Mouse (Mus musculus) hindbrain, embryonic 11.5 days (tissue): ENCODE results near the gene Sumo1. TPM values are rescaled to one million over a fixed set of nuclear protein-coding genes. Genes with fewer than 3 reads are reported as not detected.
"Not testable (repeated sequence)": the region's sequence is repeated elsewhere in the genome, so short reads cannot be mapped to it uniquely, and the experiment has no call there.

Experiments
- ATAC-seq: fragments of 200-750 bp; cut with Nextera tagmentation; 2 replicates; pipeline ENCODE4 v1.8.0; 2017; ENCODE audit warnings: mild to moderate bottlenecking, moderate TSS enrichment, moderate library complexity; ENCODE audit not compliant: low FRiP score
- DNase-seq: peaks from one replicate; pipeline ENCODE4 v3.0.0-alpha.2; 2015; ENCODE audit warnings: low spot score
- H3K27ac ChIP-seq: fragments of 300-500 bp; sonication (generic); 2 replicates; pipeline ENCODE4 v1.5.1; 2014; ENCODE audit warnings: mild to moderate bottlenecking, low read depth, low read length
- H3K27me3 ChIP-seq: fragments of 300-500 bp; sonication (generic); 2 replicates; pipeline ENCODE4 v1.6.1; 2014; ENCODE audit warnings: mild to moderate bottlenecking, low read length, moderate library complexity, mixed read lengths; ENCODE audit not compliant: control insufficient read depth, insufficient read depth
- H3K36me3 ChIP-seq: fragments of 300-500 bp; sonication (generic); 2 replicates; pipeline ENCODE4 v1.6.1; 2014; ENCODE audit warnings: mild to moderate bottlenecking, low read length, moderate library complexity, mixed read lengths; ENCODE audit not compliant: control insufficient read depth, insufficient read depth
- H3K4me1 ChIP-seq: fragments of 300-500 bp; sonication (generic); replicated peaks from 2 replicates; pipeline ENCODE4 v1.6.1; 2014; ENCODE audit warnings: low read length, mixed read lengths; ENCODE audit not compliant: control insufficient read depth, insufficient read depth
- H3K4me2 ChIP-seq: fragments of 300-500 bp; sonication (generic); replicated peaks from 2 replicates; pipeline ENCODE4 v1.6.1; 2014; ENCODE audit warnings: mild to moderate bottlenecking, low read depth, low read length
- H3K4me3 ChIP-seq: fragments of 300-500 bp; sonication (generic); 2 replicates; pipeline ENCODE4 v1.5.1; 2014; ENCODE audit warnings: low read depth, low read length
- H3K9ac ChIP-seq: fragments of 300-500 bp; sonication (generic); 2 replicates; pipeline ENCODE4 v1.6.1; 2014; ENCODE audit warnings: low read depth, low read length
- H3K9me3 ChIP-seq: fragments of 300-500 bp; sonication (generic); 2 replicates; pipeline ENCODE4 v1.6.1; 2016; ENCODE audit warnings: low read length; ENCODE audit not compliant: control insufficient read depth
- WGBS: fragments of 180-500 bp; shearing (Covaris S2); extraction: QIAGEN DNeasy Blood & Tissue Kit; methylation state at CpG from one replicate; pipeline ENCODE4 v1.1.7; 2014; 5-methylcytosine and 5-hydroxymethylcytosine counted together
- polyA plus RNA-seq: library from polyadenylated mRNA; unstranded; fragments of >200 nt; fragmentation: Nextera tagmentation; extraction: Ambion mirVana; gene quantifications from 2 replicates; pipeline ENCODE4 v1.2.1, GENCODE M21; 2014

Sumo1 gene
- polyA plus RNA-seq, 1 experiment from 2014 or later: 571 TPM

- no peak overlapping the region for H3K9ac ChIP-seq
- H3K27me3 ChIP-seq: no peaks in the 10 kb centered on the region
- WGBS: 98% methylated on average over 3 of the region's 3 CpGs
- ATAC-seq (no peak), DNase-seq (no peak)
- no peaks in the 10 kb centered on the region for H3K4me1 ChIP-seq
- no peaks in the 10 kb centered on the region for H3K9me3 ChIP-seq
- H3K4me2 ChIP-seq: no peak overlapping the region
- no peak overlapping the region for H3K27ac ChIP-seq
- H3K4me3 ChIP-seq: no peak overlapping the region
- no peaks in the 10 kb centered on the region for H3K36me3 ChIP-seq
These were observed 19.3 kb downstream of the Sumo1 start for GRCm38 (mm10) chr1:59651201-59651819.

GRCm38 (mm10) chr1:59646502-59646901 is 24.1 kb downstream of the Sumo1 start:
- not testable (repeated sequence) for H3K4me2 ChIP-seq, DNase-seq, ATAC-seq, H3K36me3 ChIP-seq, H3K4me1 ChIP-seq, H3K27ac ChIP-seq, H3K4me3 ChIP-seq, H3K27me3 ChIP-seq, H3K9ac ChIP-seq, H3K9me3 ChIP-seq
- 90% methylated on average over 2 of the region's 2 CpGs for WGBS

- Histone ChIP-seq H3K4me1 (no peaks in the 10 kb centered on the region), H3K9ac (no peak overlapping the region), H3K27me3 (no peaks in the 10 kb centered on the region), H3K36me3 (no peaks in the 10 kb centered on the region), H3K4me2 (no peak overlapping the region), H3K9me3 (no peaks in the 10 kb centered on the region), H3K4me3 (no peak overlapping the region), H3K27ac (no peak overlapping the region)
- DNase-seq (no peak), ATAC-seq (no peak)
- WGBS: 98% methylated on average over 1 of the region's 1 CpGs
These were observed 28.1 kb downstream of the Sumo1 start for GRCm38 (mm10) chr1:59642488-59642887.

- Histone ChIP-seq H3K4me3 (no peak overlapping the region), H3K4me2 (no peak overlapping the region), H3K4me1 (no peaks in the 10 kb centered on the region), H3K9ac (no peak overlapping the region), H3K27ac (no peak overlapping the region), H3K9me3 (no peaks in the 10 kb centered on the region), H3K36me3 (no peaks in the 10 kb centered on the region), H3K27me3 (no peaks in the 10 kb centered on the region)
- WGBS: 89% methylated on average over 3 of the region's 3 CpGs
- DNase-seq (no peak), ATAC-seq (no peak)
These were observed 32.3 kb downstream of the Sumo1 start for GRCm38 (mm10) chr1:59638371-59638770.

GRCm38 (mm10) chr1:59636349-59636748 is 34.3 kb downstream of the Sumo1 start:
- DNase-seq: no peak
- ATAC-seq: no peak
- Histone ChIP-seq H3K27ac (no peak overlapping the region), H3K4me3 (no peak overlapping the region), H3K9ac (no peak overlapping the region), H3K27me3 (no peaks in the 10 kb centered on the region), H3K4me2 (no peak overlapping the region), H3K9me3 (no peaks in the 10 kb centered on the region), H3K36me3 (no peaks in the 10 kb centered on the region), H3K4me1 (no peaks in the 10 kb centered on the region)
- 75% methylated on average over 1 of the region's 1 CpGs for WGBS

GRCm38 (mm10) chr1:59633056-59633455 is 37.6 kb downstream of the Sumo1 start:
- WGBS: 34% methylated on average over 6 of the region's 6 CpGs
- Histone ChIP-seq H3K27ac (no peak overlapping the region), H3K9ac (no peak overlapping the region), H3K4me3 (no peak overlapping the region), H3K9me3 (no peaks in the 10 kb centered on the region), H3K4me1 (no peaks in the 10 kb centered on the region), H3K36me3 (no peaks in the 10 kb centered on the region), H3K27me3 (no peaks in the 10 kb centered on the region), H3K4me2 (no peak overlapping the region)
- ATAC-seq: no peak
- no peak for DNase-seq

GRCm38 (mm10) chr1:59631986-59632659 is 38.5 kb downstream of the Sumo1 start:
- no peak overlapping the region for H3K4me2 ChIP-seq
- H3K4me3 ChIP-seq: no peak overlapping the region
- no peak overlapping the region for H3K9ac ChIP-seq
- no peak for ATAC-seq
- no peaks in the 10 kb centered on the region for H3K36me3 ChIP-seq
- no peak overlapping the region for H3K27ac ChIP-seq
- no peak for DNase-seq
- H3K9me3 ChIP-seq: no peaks in the 10 kb centered on the region
- H3K4me1 ChIP-seq: no peaks in the 10 kb centered on the region
- WGBS: 84% methylated on average over 5 of the region's 5 CpGs
- H3K27me3 ChIP-seq: no peaks in the 10 kb centered on the region

- 90% methylated on average over 6 of the region's 6 CpGs for WGBS
- H3K27ac ChIP-seq, H3K9ac ChIP-seq, DNase-seq, ATAC-seq, H3K27me3 ChIP-seq, H3K9me3 ChIP-seq, H3K36me3 ChIP-seq, H3K4me2 ChIP-seq, H3K4me1 ChIP-seq, H3K4me3 ChIP-seq: not testable (repeated sequence)
These were observed 40.3 kb downstream of the Sumo1 start for GRCm38 (mm10) chr1:59630356-59630755.

- Histone ChIP-seq H3K27ac (no peak overlapping the region), H3K27me3 (no peaks in the 10 kb centered on the region), H3K9me3 (no peaks in the 10 kb centered on the region), H3K4me3 (no peak overlapping the region), H3K36me3 (no peaks in the 10 kb centered on the region), H3K4me2 (no peak overlapping the region), H3K9ac (no peak overlapping the region), H3K4me1 (no peaks in the 10 kb centered on the region)
- ATAC-seq (no peak), DNase-seq (no peak)
- 59% methylated on average over 6 of the region's 6 CpGs for WGBS
These were observed 41.4 kb downstream of the Sumo1 start for GRCm38 (mm10) chr1:59629194-59629593.
